Mouse (Mus musculus) intestine, postnatal 0 days (tissue): ENCODE measurements around the gene Slx4. TPM values are rescaled to one million over a fixed set of nuclear protein-coding genes. Genes with fewer than 3 reads are reported as not detected.
"Not testable (repeated sequence)": the region's sequence is repeated elsewhere in the genome, so short reads cannot be mapped to it uniquely, and the experiment has no call there.

Experiments used
- ATAC-seq: fragments of 200-750 bp; cut with Nextera tagmentation; 2 replicates; pipeline ENCODE4 v1.8.0; 2017; ENCODE audit warnings: mild to moderate bottlenecking, moderate TSS enrichment, moderate library complexity
- H3K27ac ChIP-seq: fragments of 300-500 bp; sonication (generic); 2 replicates; pipeline ENCODE4 v1.5.1; 2014; ENCODE audit warnings: mild to moderate bottlenecking, low read depth, low read length, moderate library complexity
- H3K27me3 ChIP-seq: fragments of 300-500 bp; sonication (generic); replicated peaks from 2 replicates; pipeline ENCODE4 v1.6.1; 2014; ENCODE audit warnings: low read length, mixed read lengths; ENCODE audit not compliant: control insufficient read depth, insufficient read depth
- H3K36me3 ChIP-seq: fragments of 300-500 bp; sonication (generic); 2 replicates; pipeline ENCODE4 v1.6.1; 2014; ENCODE audit warnings: mild to moderate bottlenecking, moderate library complexity; ENCODE audit not compliant: control insufficient read depth, insufficient read depth
- H3K4me1 ChIP-seq: fragments of 300-500 bp; sonication (generic); replicated peaks from 2 replicates; pipeline ENCODE4 v1.6.1; 2014; ENCODE audit warnings: antibody characterized with exemption, low read length, mixed read lengths; ENCODE audit not compliant: control insufficient read depth, insufficient read depth
- H3K4me2 ChIP-seq: fragments of 300-500 bp; sonication (generic); replicated peaks from 2 replicates; pipeline ENCODE4 v1.6.1; 2014; ENCODE audit warnings: low read depth, mild to moderate bottlenecking, moderate library complexity
- H3K4me3 ChIP-seq: fragments of 300-500 bp; sonication (generic); 2 replicates; pipeline ENCODE4 v1.5.1; 2014; ENCODE audit warnings: low read depth, low read length
- H3K9ac ChIP-seq: fragments of 300-500 bp; sonication (generic); 2 replicates; pipeline ENCODE4 v1.6.1; 2014; ENCODE audit warnings: mild to moderate bottlenecking, low read depth, low read length
- H3K9me3 ChIP-seq: fragments of 300-500 bp; sonication (generic); 2 replicates; pipeline ENCODE4 v1.6.1; 2016; ENCODE audit warnings: mixed run types; ENCODE audit not compliant: control insufficient read depth
- CTCF ChIP-seq: sonication (generic); IDR thresholded peaks from 2 replicates; pipeline ENCODE4 v1.5.1; 2016; ENCODE audit warnings: low read depth, mild to moderate bottlenecking, control low read depth, antibody characterized with exemption, moderate library complexity
- WGBS: fragments of 180-500 bp; shearing (Covaris S2); extraction: QIAGEN DNeasy Blood & Tissue Kit; methylation state at CpG from one replicate; pipeline ENCODE4 v1.1.7; 2014; 5-methylcytosine and 5-hydroxymethylcytosine counted together
- polyA plus RNA-seq: library from polyadenylated mRNA; unstranded; fragments of >200 nt; fragmentation: Nextera tagmentation; extraction: Ambion mirVana; gene quantifications from 2 replicates; pipeline ENCODE4 v1.2.1, GENCODE M21; 2015

Gene Slx4
- polyA plus RNA-seq, 1 experiment from 2014 or later = 5.6 TPM

DNA sequence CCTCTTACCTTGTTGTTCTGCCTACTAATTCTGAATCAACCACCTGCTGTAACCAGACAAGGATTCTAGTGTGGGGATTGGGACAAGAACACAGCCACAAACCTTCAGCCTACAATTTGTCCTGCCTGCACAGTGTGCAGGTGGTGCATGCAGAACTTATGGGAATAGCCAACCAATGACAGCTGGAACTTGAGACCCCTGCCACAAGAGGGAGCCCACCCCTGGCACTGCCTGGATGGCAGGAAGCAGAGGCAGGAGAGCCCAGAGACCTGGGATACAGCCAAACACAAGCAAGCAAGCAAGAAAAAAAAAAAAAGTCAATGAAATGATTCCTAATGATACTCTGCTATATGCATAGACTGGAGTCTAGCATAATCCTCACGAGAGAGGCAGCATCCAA is 17.7 kb upstream of the Slx4 start:
- Histone ChIP-seq H3K4me3 (no peak overlapping the region), H3K4me1 (no peaks in the 10 kb centered on the region), H3K27ac (no peak overlapping the region), H3K36me3 (no peaks in the 10 kb centered on the region), H3K9me3 (no peaks in the 10 kb centered on the region), H3K27me3 (no peaks in the 10 kb centered on the region), H3K9ac (no peak overlapping the region), H3K4me2 (no peak overlapping the region)
- no peak for ATAC-seq
- TF ChIP-seq CTCF = no peak
- 87% methylated on average over 1 of the region's 1 CpGs for WGBS

DNA sequence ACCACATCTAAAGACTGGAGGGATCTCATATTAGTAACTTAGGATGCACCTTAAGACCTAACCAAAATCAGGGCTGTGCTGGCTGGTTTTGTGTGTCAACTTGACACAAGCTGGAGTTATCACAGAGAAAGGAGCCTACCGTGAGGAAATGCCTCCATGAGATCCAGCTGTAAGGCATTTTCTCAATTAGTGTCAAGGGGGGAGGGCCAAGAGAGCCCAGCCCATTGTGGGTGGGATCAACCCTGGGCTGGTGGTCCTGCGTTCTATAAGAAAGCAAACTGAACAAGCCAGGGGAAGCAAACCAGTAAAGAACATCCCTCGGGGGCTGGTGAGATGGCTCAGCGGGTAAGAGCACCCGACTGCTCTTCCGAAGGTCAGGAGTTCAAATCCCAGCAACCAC is 13.9 kb upstream of the Slx4 start:
- not testable (repeated sequence) for H3K9ac ChIP-seq, H3K9me3 ChIP-seq, H3K4me3 ChIP-seq, ATAC-seq, H3K27me3 ChIP-seq, H3K4me2 ChIP-seq, H3K36me3 ChIP-seq, H3K27ac ChIP-seq, H3K4me1 ChIP-seq
- 84% methylated on average over 6 of the region's 6 CpGs for WGBS

- WGBS = 76% methylated on average over 17 of the region's 17 CpGs
- not testable (repeated sequence) for H3K36me3 ChIP-seq, H3K4me2 ChIP-seq, H3K9me3 ChIP-seq, H3K4me1 ChIP-seq, H3K4me3 ChIP-seq, H3K9ac ChIP-seq, H3K27ac ChIP-seq, ATAC-seq, H3K27me3 ChIP-seq
These were observed 13.2 kb upstream of the Slx4 start for GRCm38 (mm10) chr16:4016786-4017185.

DNA sequence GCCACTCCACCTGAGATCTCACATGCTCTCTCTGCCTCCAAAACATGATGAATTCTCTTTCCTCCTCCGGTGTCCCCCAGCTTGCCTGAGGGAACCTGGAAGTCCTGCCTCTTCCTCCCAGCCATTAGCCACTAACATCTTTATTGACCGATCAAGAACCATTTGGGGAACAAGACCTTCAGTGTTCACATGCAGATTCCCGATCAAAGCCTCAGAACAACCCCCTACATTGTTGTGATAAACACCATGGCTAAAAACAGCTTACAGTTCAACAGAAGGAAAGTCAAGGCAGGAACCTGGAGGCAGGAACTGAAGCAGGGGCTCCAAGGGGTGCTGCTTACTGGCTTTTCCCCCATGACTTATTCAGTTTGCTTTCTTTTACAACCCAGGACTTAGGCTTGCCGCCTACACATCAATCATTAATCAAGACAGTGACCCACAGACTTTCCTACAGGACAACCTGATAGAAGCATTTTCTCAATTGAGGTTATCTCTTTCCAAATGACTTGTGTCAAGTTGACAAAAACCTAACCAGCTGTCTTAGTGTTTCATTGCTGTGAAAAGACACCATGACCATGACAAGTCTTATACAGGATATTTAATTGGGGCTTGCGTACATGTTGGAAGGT is 10.6 kb upstream of the Slx4 start:
- no peak for TF ChIP-seq CTCF
- Histone ChIP-seq H3K9me3 (no peaks in the 10 kb centered on the region), H3K27ac (peak overlapping the region; percentile 50), H3K4me3 (no peak overlapping the region), H3K9ac (no peak overlapping the region), H3K4me2 (no peak overlapping the region), H3K36me3 (no peaks in the 10 kb centered on the region), H3K27me3 (no peaks in the 10 kb centered on the region), H3K4me1 (no peaks in the 10 kb centered on the region)
- 78% methylated on average over 5 of the region's 5 CpGs for WGBS
- ATAC-seq = no peak

DNA sequence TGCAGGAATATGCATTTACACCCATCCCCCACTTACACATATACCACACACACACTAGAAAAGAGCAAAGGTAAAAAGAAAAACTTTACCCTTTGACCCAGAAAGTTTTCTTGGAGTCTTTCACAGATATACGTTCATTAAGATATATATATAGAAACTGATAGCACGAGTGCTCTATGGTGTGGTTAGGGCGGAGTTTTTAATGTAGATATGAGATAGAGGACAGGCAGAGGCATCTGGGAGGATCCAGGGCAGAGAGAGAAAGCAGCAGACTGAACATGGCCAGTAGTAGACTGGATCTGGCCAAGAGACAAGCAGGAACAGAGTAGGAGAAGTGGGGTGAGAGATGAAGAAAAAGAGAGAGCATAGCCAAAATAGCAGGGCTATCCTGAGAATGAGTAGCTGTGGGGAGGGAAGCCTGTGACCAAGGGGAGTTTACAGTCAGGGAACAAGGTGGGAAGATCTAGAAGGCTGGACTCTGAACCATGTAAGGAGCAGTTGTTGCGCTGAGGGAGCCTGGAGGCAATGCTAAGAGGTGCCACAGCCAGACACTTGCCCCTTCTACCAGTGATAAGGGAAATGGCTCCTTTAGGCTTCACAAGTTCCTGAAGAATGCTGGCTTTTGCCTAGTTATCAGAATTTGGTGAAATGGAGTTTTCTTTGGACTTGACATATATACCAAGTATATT is 9.5 kb upstream of the Slx4 start:
- Histone ChIP-seq H3K27me3 (no peaks in the 10 kb centered on the region), H3K27ac (peak overlapping the region; percentile 71; the same call in 1 of the 2 replicates), H3K36me3 (no peaks in the 10 kb centered on the region), H3K9me3 (no peaks in the 10 kb centered on the region), H3K4me1 (no peaks in the 10 kb centered on the region), H3K4me3 (no peak overlapping the region), H3K9ac (no peak overlapping the region), H3K4me2 (peak overlapping the region; percentile 37)
- WGBS = 36% methylated on average over 4 of the region's 4 CpGs
- ATAC-seq = peak; percentile 91
- no peak for TF ChIP-seq CTCF

DNA sequence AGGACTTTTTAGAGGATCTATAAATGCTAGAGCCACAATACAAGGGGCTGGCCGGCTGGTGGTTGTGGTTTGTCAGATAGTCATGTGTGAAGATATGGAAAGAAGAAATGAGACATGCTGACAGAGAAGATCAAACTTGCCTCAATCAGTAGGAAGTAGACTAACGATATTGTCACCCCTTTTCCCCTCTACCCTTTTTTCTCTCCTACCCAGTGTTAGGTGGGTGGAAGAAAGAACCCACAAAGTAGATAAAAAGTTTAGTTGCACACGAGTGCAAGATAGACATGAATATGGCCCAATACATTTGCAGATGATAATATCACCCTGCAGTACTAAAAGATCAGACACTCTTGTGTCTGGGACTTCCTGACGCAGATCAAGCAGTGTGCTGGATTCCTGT is 15.2 kb downstream of the Slx4 start:
- no peak overlapping the region for H3K4me3 ChIP-seq
- peaks cover 96% of the 10 kb centered on the region for H3K36me3 ChIP-seq
- H3K9me3 ChIP-seq = no peaks in the 10 kb centered on the region
- ATAC-seq = no peak
- H3K4me2 ChIP-seq = no peak overlapping the region
- TF ChIP-seq CTCF = no peak
- no peak overlapping the region for H3K27ac ChIP-seq
- 87% methylated on average over 4 of the region's 4 CpGs for WGBS
- no peak overlapping the region for H3K9ac ChIP-seq
- H3K27me3 ChIP-seq = no peaks in the 10 kb centered on the region
- H3K4me1 ChIP-seq = no peaks in the 10 kb centered on the region
